Mouse (Mus musculus) myocyte (in vitro differentiated cells): ENCODE results near the gene Camkk2. TPM values are rescaled to one million over a fixed set of nuclear protein-coding genes. Genes with fewer than 3 reads are reported as not detected.

Source experiments
- H3K27me3 ChIP-seq: one replicate; pipeline ENCODE4 v1.6.1; 2011; ENCODE audit not compliant: control insufficient read depth, insufficient read depth, insufficient read length
- H3K36me3 ChIP-seq: one replicate; pipeline ENCODE4 v1.6.1; 2011; ENCODE audit not compliant: control insufficient read depth, insufficient read depth
- H3K4me2 ChIP-seq: one replicate; pipeline ENCODE4 v1.6.1; 2011; ENCODE audit warnings: low read depth, control low read depth
- H3K4me3 ChIP-seq: one replicate; pipeline ENCODE4 v1.5.1; 2011; ENCODE audit warnings: mild to moderate bottlenecking, control low read depth, moderate library complexity
- H3K79me2 ChIP-seq: one replicate; pipeline ENCODE4 v1.6.1; 2011; ENCODE audit not compliant: control insufficient read depth, insufficient read depth
- H3ac ChIP-seq: one replicate; pipeline ENCODE4 v1.6.1; 2011; ENCODE audit not compliant: control insufficient read depth, insufficient read length
- CEBPB ChIP-seq: IDR thresholded peaks from 2 replicates; pipeline ENCODE4 v1.6.1; 2011; ENCODE audit warnings: mild to moderate bottlenecking, moderate library complexity; ENCODE audit not compliant: poor library complexity, insufficient read depth, severe bottlenecking
- E2F4 ChIP-seq: IDR thresholded peaks from one replicate; pipeline ENCODE4 v1.6.1; 2011; ENCODE audit warnings: mild to moderate bottlenecking, control low read depth, moderate library complexity; ENCODE audit not compliant: insufficient read depth
- MAX ChIP-seq: IDR thresholded peaks from one replicate; pipeline ENCODE4 v1.6.1; 2011; ENCODE audit warnings: low read depth, mild to moderate bottlenecking, control low read depth
- MYOD1 ChIP-seq, 3 experiments: IDR thresholded peaks; one replicate each; pipeline ENCODE4 v1.6.1; 2011; ENCODE audit warnings: control low read depth in 2 of 3, low read depth in 2 of 3, mild to moderate bottlenecking in 2 of 3, moderate library complexity in 1 of 3; ENCODE audit not compliant: insufficient read length in 2 of 3, control insufficient read depth in 1 of 3
- MYOG ChIP-seq, 3 experiments: IDR thresholded peaks; one replicate each; pipeline ENCODE4 v1.6.1; 2011; ENCODE audit warnings: control low read depth in 2 of 3, low read depth in 2 of 3, mild to moderate bottlenecking in 2 of 3; ENCODE audit not compliant: insufficient read length in 2 of 3, control insufficient read depth in 1 of 3, insufficient read depth in 1 of 3
- POLR2A ChIP-seq: IDR thresholded peaks from one replicate; pipeline ENCODE4 v1.6.1; 2011; ENCODE audit warnings: low read depth, mild to moderate bottlenecking, control low read depth, moderate library complexity; ENCODE audit not compliant: insufficient read length
- POLR2AphosphoS2 ChIP-seq: IDR thresholded peaks from one replicate; pipeline ENCODE4 v1.6.1; 2011; ENCODE audit warnings: low read depth, control low read depth; ENCODE audit not compliant: insufficient read length
- REST ChIP-seq: IDR thresholded peaks from one replicate; pipeline ENCODE4 v1.6.1; 2011; ENCODE audit warnings: mild to moderate bottlenecking, control low read depth, moderate library complexity; ENCODE audit not compliant: insufficient read depth, insufficient read length
- SRF ChIP-seq: IDR thresholded peaks from one replicate; pipeline ENCODE4 v1.6.1; 2011; ENCODE audit warnings: low read depth; ENCODE audit not compliant: control insufficient read depth, insufficient read length
- TCF12 ChIP-seq: IDR thresholded peaks from one replicate; pipeline ENCODE4 v1.6.1; 2011; ENCODE audit warnings: mild to moderate bottlenecking, control low read depth; ENCODE audit not compliant: poor library complexity, insufficient read depth, severe bottlenecking
- TCF3 ChIP-seq: IDR thresholded peaks from one replicate; pipeline ENCODE4 v1.6.1; 2011; ENCODE audit warnings: low read depth, control low read depth; ENCODE audit not compliant: insufficient read length
- USF1 ChIP-seq: IDR thresholded peaks from one replicate; pipeline ENCODE4 v1.6.1; 2011; ENCODE audit warnings: low read depth, mild to moderate bottlenecking, control low read depth, moderate library complexity
- polyA plus RNA-seq: library from polyadenylated mRNA; unstranded; fragments of >200 nt; fragmentation: generic; extraction: Trizol; gene quantifications from one replicate; pipeline ENCODE4 v1.2.1, GENCODE M21; 2012; ENCODE audit warnings: missing spikeins

Gene Camkk2
- polyA plus RNA-seq, 1 experiment: 8.2 TPM

- H3K4me3 ChIP-seq: no peak overlapping the region
- TF ChIP-seq USF1: no peak
- TF ChIP-seq POLR2AphosphoS2: no peak
- no peak for TF ChIP-seq TCF3
- TF ChIP-seq REST: no peak
- TF ChIP-seq MAX: no peak
- no peak for TF ChIP-seq E2F4
- no peak for TF ChIP-seq TCF12
- TF ChIP-seq MYOD1 (IDR thresholded peaks at IDR 0.05; ENCODE audit: control insufficient read depth in 1 of 3, insufficient read length in 2 of 3, low read depth in 2 of 3): no peak
- no peak for TF ChIP-seq SRF
- no peak for TF ChIP-seq MYOG (IDR thresholded peaks at IDR 0.05; ENCODE audit: control insufficient read depth in 1 of 3, insufficient read depth in 1 of 3, insufficient read length in 2 of 3, low read depth in 2 of 3)
- TF ChIP-seq POLR2A: no peak
- no peak for TF ChIP-seq CEBPB
Measured at GRCm38 (mm10) chr5:122777322-122777721, 1.9 kb downstream of the Camkk2 start.

GRCm38 (mm10) chr5:122775646-122776286 lies 3.4 kb downstream of the Camkk2 start:
- H3K79me2 ChIP-seq: peaks cover 15% of the 10 kb centered on the region

More at GRCm38 (mm10) chr5:122777322-122777721, 1.9 kb downstream of the Camkk2 start:
- H3K4me2 ChIP-seq: no peak overlapping the region
- no peak overlapping the region for H3ac ChIP-seq
- H3K79me2 ChIP-seq: peaks cover 7% of the 10 kb centered on the region
- no peaks in the 10 kb centered on the region for H3K27me3 ChIP-seq
- H3K36me3 ChIP-seq: no peaks in the 10 kb centered on the region

GRCm38 (mm10) chr5:122774743-122775611 lies 4.2 kb downstream of the Camkk2 start:
- Histone ChIP-seq H3K4me3 (no peak overlapping the region), H3K4me2 (peak overlapping the region; percentile 47)

More at GRCm38 (mm10) chr5:122775646-122776286, 3.4 kb downstream of the Camkk2 start:
- TF ChIP-seq MYOD1 (IDR thresholded peaks at IDR 0.05; ENCODE audit: control insufficient read depth in 1 of 3, insufficient read length in 2 of 3, low read depth in 2 of 3): no peak
- no peak for TF ChIP-seq MYOG (IDR thresholded peaks at IDR 0.05; ENCODE audit: control insufficient read depth in 1 of 3, insufficient read depth in 1 of 3, insufficient read length in 2 of 3, low read depth in 2 of 3)
- no peak for TF ChIP-seq POLR2AphosphoS2
- TF ChIP-seq MAX: no peak
- no peak for TF ChIP-seq TCF3
- no peak for TF ChIP-seq POLR2A
- no peak for TF ChIP-seq CEBPB
- H3K4me3 ChIP-seq: no peak overlapping the region
- no peaks in the 10 kb centered on the region for H3K36me3 ChIP-seq
- no peak overlapping the region for H3ac ChIP-seq
- no peak overlapping the region for H3K4me2 ChIP-seq
- H3K27me3 ChIP-seq: no peaks in the 10 kb centered on the region

GRCm38 (mm10) chr5:122773756-122774155 lies 5.5 kb downstream of the Camkk2 start:
- Histone ChIP-seq H3K79me2 (peaks cover 15% of the 10 kb centered on the region), H3K27me3 (no peaks in the 10 kb centered on the region), H3K4me2 (no peak overlapping the region), H3K4me3 (no peak overlapping the region), H3ac (no peak overlapping the region), H3K36me3 (no peaks in the 10 kb centered on the region)
- TF ChIP-seq MYOD1 (IDR thresholded peaks at IDR 0.05; ENCODE audit: control insufficient read depth in 1 of 3, insufficient read length in 2 of 3, low read depth in 2 of 3) (peak in 2 of 3 experiments; percentile 55 to 56), MYOG (IDR thresholded peaks at IDR 0.05; ENCODE audit: control insufficient read depth in 1 of 3, insufficient read depth in 1 of 3, insufficient read length in 2 of 3, low read depth in 2 of 3) (peak in 1 of 3 experiments; percentile 39), USF1 (no peak)

More at GRCm38 (mm10) chr5:122774743-122775611, 4.2 kb downstream of the Camkk2 start:
- Histone ChIP-seq H3ac (no peak overlapping the region), H3K79me2 (peaks cover 15% of the 10 kb centered on the region), H3K36me3 (no peaks in the 10 kb centered on the region), H3K27me3 (no peaks in the 10 kb centered on the region)
- no peak for TF ChIP-seq SRF
- no peak for TF ChIP-seq TCF12
- no peak for TF ChIP-seq CEBPB
- no peak for TF ChIP-seq MYOG (IDR thresholded peaks at IDR 0.05; ENCODE audit: control insufficient read depth in 1 of 3, insufficient read depth in 1 of 3, insufficient read length in 2 of 3, low read depth in 2 of 3)
- TF ChIP-seq MYOD1 (IDR thresholded peaks at IDR 0.05; ENCODE audit: control insufficient read depth in 1 of 3, insufficient read length in 2 of 3, low read depth in 2 of 3): no peak
- TF ChIP-seq POLR2A: no peak
- no peak for TF ChIP-seq E2F4
- TF ChIP-seq TCF3: no peak
- no peak for TF ChIP-seq POLR2AphosphoS2
- TF ChIP-seq REST: no peak
- no peak for TF ChIP-seq MAX
- TF ChIP-seq USF1: no peak

DNA sequence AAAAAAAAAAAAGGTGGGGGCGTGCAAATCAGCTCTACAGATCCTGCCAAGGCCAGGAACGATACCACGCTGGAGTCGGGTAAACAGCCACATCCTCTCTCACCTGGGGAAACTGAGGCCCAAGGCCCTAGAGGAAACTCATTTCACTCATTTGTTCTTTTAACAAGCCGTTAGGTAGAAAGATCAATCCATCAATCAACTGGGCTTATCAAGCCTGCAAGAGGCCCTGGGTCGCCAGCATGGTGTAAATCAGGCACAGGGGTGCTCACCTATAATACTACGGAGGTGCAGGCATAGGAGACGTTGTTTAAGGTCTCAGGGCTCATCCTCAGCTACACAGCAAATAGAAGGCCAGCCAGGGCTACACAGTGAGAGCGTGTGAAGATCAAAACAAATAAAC lies 7.8 kb downstream of the Camkk2 start:
- Histone ChIP-seq H3ac (no peak overlapping the region), H3K4me3 (no peak overlapping the region), H3K27me3 (no peaks in the 10 kb centered on the region), H3K4me2 (peak overlapping the region; percentile 60), H3K36me3 (no peaks in the 10 kb centered on the region), H3K79me2 (peaks cover 11% of the 10 kb centered on the region)
- no peak for TF ChIP-seq SRF
- no peak for TF ChIP-seq TCF12
- TF ChIP-seq POLR2AphosphoS2: no peak
